ENCODE assay signal across 25 mouse cellular contexts in the genomic region with DNA sequence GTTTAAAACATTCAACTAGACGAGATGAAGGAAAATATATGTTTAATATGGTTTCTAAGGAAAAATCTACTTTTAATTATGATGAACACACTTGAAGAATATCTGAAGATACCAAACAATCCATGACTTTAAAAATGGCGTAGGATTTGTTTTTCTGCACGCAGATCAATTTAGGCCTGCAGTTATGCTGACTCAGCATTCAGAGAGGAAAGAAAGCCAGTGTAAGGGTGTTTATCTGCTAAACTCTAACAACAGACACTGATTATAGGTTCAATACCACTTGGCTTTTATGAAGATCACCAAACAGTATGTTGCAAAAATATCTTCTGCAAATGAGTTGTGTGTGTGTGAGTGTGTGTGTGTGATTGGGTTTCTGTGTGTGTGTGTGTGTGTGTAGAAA.
"Had no signal": no experiment of that assay in that cellular context is flagged by ENCODE, and none has a peak within 500 bp of the region (broad histone marks: within the 10 kb centered on the region; RNA-seq: fewer than 3 reads in every experiment).

No protein-coding gene starts in this region.

- H3K9me3 ChIP-seq: embryonic facial prominence, embryonic 10.5 days; embryonic facial prominence, embryonic 12.5 days; embryonic facial prominence, embryonic 13.5 days; embryonic facial prominence, embryonic 15.5 days; forebrain, embryonic 10.5 days; forebrain, embryonic 12.5 days; forebrain, embryonic 13.5 days; forebrain, embryonic 15.5 days; heart, embryonic 10.5 days had no signal

- H3K9ac ChIP-seq: embryonic facial prominence, embryonic 12.5 days; embryonic facial prominence, embryonic 13.5 days; embryonic facial prominence, embryonic 15.5 days; forebrain, embryonic 12.5 days; forebrain, embryonic 13.5 days; forebrain, embryonic 15.5 days; forebrain, postnatal 0 days had no signal

- DNase-seq: cerebellum, adult 9-10 months; cerebellum, adult 9-11 months; cerebellum, postnatal 10 days; cerebellum, postnatal 14 days; cerebellum, postnatal 25 days; cerebellum, postnatal 36 days; embryo, embryonic 11 days; forebrain, postnatal 0 days; gastrocnemius, adult 2 months; gastrocnemius, postnatal 10 days; gastrocnemius, postnatal 14 days; gastrocnemius, postnatal 25 days; heart, adult 11 months; heart, adult 18-20 months; heart, adult 2 months had no signal

- H3K27me3 ChIP-seq: embryonic facial prominence, embryonic 12.5 days; embryonic facial prominence, embryonic 13.5 days; embryonic facial prominence, embryonic 15.5 days; forebrain, embryonic 12.5 days; forebrain, embryonic 13.5 days; forebrain, embryonic 15.5 days had no signal

- H3K36me3 ChIP-seq: embryonic facial prominence, embryonic 10.5 days; embryonic facial prominence, embryonic 12.5 days; embryonic facial prominence, embryonic 13.5 days; embryonic facial prominence, embryonic 15.5 days; forebrain, embryonic 10.5 days; forebrain, embryonic 12.5 days; forebrain, embryonic 15.5 days; heart, embryonic 10.5 days had no signal

- H3K4me1 ChIP-seq: embryonic facial prominence, embryonic 10.5 days; embryonic facial prominence, embryonic 12.5 days; embryonic facial prominence, embryonic 13.5 days; embryonic facial prominence, embryonic 15.5 days; forebrain, embryonic 10.5 days; forebrain, embryonic 12.5 days; forebrain, embryonic 13.5 days; forebrain, embryonic 15.5 days; heart, embryonic 10.5 days had no signal

- H3K4me3 ChIP-seq: embryonic facial prominence, embryonic 10.5 days; embryonic facial prominence, embryonic 12.5 days; embryonic facial prominence, embryonic 13.5 days; embryonic facial prominence, embryonic 15.5 days; erythroblast, embryonic 14.5 days; forebrain, embryonic 10.5 days; forebrain, embryonic 12.5 days; forebrain, embryonic 13.5 days; forebrain, embryonic 15.5 days; gastrocnemius, adult 2 months; heart, adult 2 months; heart, embryonic 10.5 days had no signal

- H3K27ac ChIP-seq: embryonic facial prominence, embryonic 10.5 days; embryonic facial prominence, embryonic 12.5 days; embryonic facial prominence, embryonic 13.5 days; embryonic facial prominence, embryonic 15.5 days; forebrain, embryonic 10.5 days; forebrain, embryonic 12.5 days; forebrain, embryonic 13.5 days; forebrain, embryonic 15.5 days; gastrocnemius, adult 2 months; heart, adult 2 months; heart, embryonic 10.5 days had no signal

- H3K4me2 ChIP-seq: embryonic facial prominence, embryonic 12.5 days; embryonic facial prominence, embryonic 13.5 days; embryonic facial prominence, embryonic 15.5 days; forebrain, embryonic 12.5 days; forebrain, embryonic 13.5 days; forebrain, embryonic 15.5 days had no signal
